Mouse (Mus musculus) stomach, postnatal 0 days (tissue): ENCODE results near the gene Stk10. TPM values are rescaled to one million over a fixed set of nuclear protein-coding genes. Genes with fewer than 3 reads are reported as not detected.

Experiments
- ATAC-seq: fragments of 200-750 bp; cut with Nextera tagmentation; 2 replicates; pipeline ENCODE4 v1.8.0; 2017; ENCODE audit not compliant: low FRiP score, low TSS enrichment
- DNase-seq: peaks from one replicate; pipeline ENCODE4 v3.0.0-alpha.2; 2016; ENCODE audit warnings: low spot score
- H3K27ac ChIP-seq: fragments of 300-500 bp; sonication (generic); replicated peaks from 2 replicates; pipeline ENCODE4 v1.5.1; 2014; ENCODE audit warnings: mild to moderate bottlenecking, control low read depth
- H3K27me3 ChIP-seq: fragments of 300-500 bp; sonication (generic); 2 replicates; pipeline ENCODE4 v1.6.1; 2014; ENCODE audit warnings: low read length; ENCODE audit not compliant: control insufficient read depth, insufficient read depth
- H3K36me3 ChIP-seq: fragments of 300-500 bp; sonication (generic); 2 replicates; pipeline ENCODE4 v1.6.1; 2014; ENCODE audit warnings: low read length, mixed read lengths; ENCODE audit not compliant: control insufficient read depth, insufficient read depth
- H3K4me1 ChIP-seq: fragments of 300-500 bp; sonication (generic); replicated peaks from 2 replicates; pipeline ENCODE4 v1.6.1; 2014; ENCODE audit warnings: antibody characterized with exemption; ENCODE audit not compliant: control insufficient read depth, insufficient read depth
- H3K4me2 ChIP-seq: fragments of 300-500 bp; sonication (generic); replicated peaks from 2 replicates; pipeline ENCODE4 v1.6.1; 2014; ENCODE audit warnings: low read depth, mild to moderate bottlenecking, control low read depth, moderate library complexity
- H3K4me3 ChIP-seq: fragments of 300-500 bp; sonication (generic); 2 replicates; pipeline ENCODE4 v1.5.1; 2014; ENCODE audit warnings: low read depth, low read length, control low read depth
- H3K9ac ChIP-seq: fragments of 300-500 bp; sonication (generic); 2 replicates; pipeline ENCODE4 v1.6.1; 2014; ENCODE audit warnings: mild to moderate bottlenecking, low read length, control low read depth, mixed read lengths
- H3K9me3 ChIP-seq: fragments of 300-500 bp; sonication (generic); 2 replicates; pipeline ENCODE4 v1.6.1; 2016; ENCODE audit warnings: low read length; ENCODE audit not compliant: control insufficient read depth
- CTCF ChIP-seq: IDR thresholded peaks from 2 replicates; pipeline ENCODE4 v1.5.1; 2016; ENCODE audit warnings: antibody characterized with exemption, low read depth, mild to moderate bottlenecking, moderate library complexity
- EP300 ChIP-seq: optimal IDR thresholded peaks from 2 replicates; pipeline ENCODE3; 2016; ENCODE audit warnings: antibody characterized with exemption
- WGBS: fragments of 180-500 bp; shearing (Covaris S2); extraction: QIAGEN DNeasy Blood & Tissue Kit; methylation state at CpG from one replicate; pipeline ENCODE4 v1.1.7; 2014; 5-methylcytosine and 5-hydroxymethylcytosine counted together
- polyA plus RNA-seq: library from polyadenylated mRNA; unstranded; fragments of >200 nt; fragmentation: Nextera tagmentation; extraction: Ambion mirVana; gene quantifications from 2 replicates; pipeline ENCODE4 v1.2.1, GENCODE M21; 2015

The Stk10 gene
- polyA plus RNA-seq, 1 experiment from 2014 or later = 1.1 TPM

- Histone ChIP-seq H3K27ac (no peak overlapping the region), H3K9ac (no peak overlapping the region), H3K4me1 (0 out of 2 replicates have a peak, but pooled peaks cover 3% of the 10 kb centered on the region), H3K36me3 (no peaks in the 10 kb centered on the region), H3K9me3 (no peaks in the 10 kb centered on the region), H3K4me2 (no peak overlapping the region), H3K4me3 (no peak overlapping the region), H3K27me3 (no peaks in the 10 kb centered on the region)
- no peak for DNase-seq
- TF ChIP-seq CTCF = no peak
- no peak for TF ChIP-seq EP300
- ATAC-seq = no peak
- WGBS = 86% methylated on average over 13 of the region's 13 CpGs
Observed at GRCm38 (mm10) chr11:32622479-32623190, 89.5 kb downstream of the Stk10 start.

- Histone ChIP-seq H3K4me3 (no peak overlapping the region), H3K4me1 (0 out of 2 replicates have a peak, but pooled peaks cover 3% of the 10 kb centered on the region), H3K27ac (no peak overlapping the region), H3K27me3 (no peaks in the 10 kb centered on the region), H3K36me3 (no peaks in the 10 kb centered on the region), H3K4me2 (no peak overlapping the region), H3K9me3 (no peaks in the 10 kb centered on the region), H3K9ac (no peak overlapping the region)
- TF ChIP-seq CTCF (no peak), EP300 (no peak)
- peak; percentile 12 for DNase-seq
- no peak for ATAC-seq
- 84% methylated on average over 5 of the region's 5 CpGs for WGBS
Observed at GRCm38 (mm10) chr11:32623236-32623635, 90.1 kb downstream of the Stk10 start.

GRCm38 (mm10) chr11:32623912-32624311 lies 90.8 kb downstream of the Stk10 start:
- no peak for ATAC-seq
- 81% methylated on average over 6 of the region's 6 CpGs for WGBS

GRCm38 (mm10) chr11:32625677-32626076 lies 92.6 kb downstream of the Stk10 start:
- 49% methylated on average over 1 of the region's 1 CpGs for WGBS
- peak; percentile 57; the same call in 1 of the 2 replicates for ATAC-seq
- Histone ChIP-seq H3K36me3 (no peaks in the 10 kb centered on the region), H3K4me3 (no peak overlapping the region), H3K9me3 (no peaks in the 10 kb centered on the region), H3K27ac (no peak overlapping the region), H3K9ac (no peak overlapping the region), H3K4me2 (no peak overlapping the region), H3K27me3 (no peaks in the 10 kb centered on the region), H3K4me1 (no peaks in the 10 kb centered on the region)
- DNase-seq = peak; percentile 80
- TF ChIP-seq EP300 = no peak
- TF ChIP-seq CTCF = peak; percentile 89

More at GRCm38 (mm10) chr11:32623912-32624311, 90.8 kb downstream of the Stk10 start:
- Histone ChIP-seq H3K9me3 (no peaks in the 10 kb centered on the region), H3K27me3 (no peaks in the 10 kb centered on the region), H3K36me3 (no peaks in the 10 kb centered on the region), H3K4me3 (no peak overlapping the region), H3K4me1 (0 out of 2 replicates have a peak, but pooled peaks cover 3% of the 10 kb centered on the region), H3K27ac (no peak overlapping the region), H3K4me2 (no peak overlapping the region), H3K9ac (no peak overlapping the region)
- DNase-seq = no peak
- TF ChIP-seq EP300 (no peak), CTCF (no peak)

GRCm38 (mm10) chr11:32626079-32626478 lies 93.0 kb downstream of the Stk10 start:
- Histone ChIP-seq H3K27ac (no peak overlapping the region), H3K4me2 (no peak overlapping the region), H3K36me3 (no peaks in the 10 kb centered on the region), H3K4me3 (no peak overlapping the region), H3K27me3 (no peaks in the 10 kb centered on the region), H3K9ac (no peak overlapping the region), H3K9me3 (no peaks in the 10 kb centered on the region), H3K4me1 (no peaks in the 10 kb centered on the region)
- WGBS = 83% methylated on average over 6 of the region's 6 CpGs
- no peak for TF ChIP-seq EP300
- ATAC-seq = 0 out of 2 replicates have a peak, but pooled peaks have one; percentile 12
- DNase-seq = no peak

GRCm38 (mm10) chr11:32627900-32628299 lies 94.8 kb downstream of the Stk10 start:
- no peaks in the 10 kb centered on the region for H3K36me3 ChIP-seq
- no peaks in the 10 kb centered on the region for H3K4me1 ChIP-seq
- 83% methylated on average over 6 of the region's 6 CpGs for WGBS
- no peak overlapping the region for H3K9ac ChIP-seq
- H3K4me3 ChIP-seq = no peak overlapping the region
- DNase-seq (no peak), ATAC-seq (no peak)
- no peaks in the 10 kb centered on the region for H3K9me3 ChIP-seq
- no peak for TF ChIP-seq CTCF
- H3K4me2 ChIP-seq = no peak overlapping the region
- no peak overlapping the region for H3K27ac ChIP-seq
- H3K27me3 ChIP-seq = no peaks in the 10 kb centered on the region
